Mouse (Mus musculus): ENCODE results near the gene Tbc1d21. TPM values are rescaled to one million over a fixed set of nuclear protein-coding genes. Genes with fewer than 3 reads are reported as not detected.

Gene Tbc1d21
- total RNA-seq, 2 experiments from 2014 or later, result not detected

- no peak for DNase-seq
Measured at GRCm38 (mm10) chr9:58341795-58342194, 28.5 kb downstream of the Tbc1d21 start.

GRCm38 (mm10) chr9:58336650-58337281 is 33.5 kb downstream of the Tbc1d21 start:
- DNase-seq, result no peak

- DNase-seq, result no peak
Measured at GRCm38 (mm10) chr9:58331276-58331675, 39.0 kb downstream of the Tbc1d21 start.

GRCm38 (mm10) chr9:58330293-58330692 is 40.0 kb downstream of the Tbc1d21 start:
- DNase-seq, result peak; percentile 58 to 60

GRCm38 (mm10) chr9:58327382-58327781 is 42.9 kb downstream of the Tbc1d21 start:
- DNase-seq, result no peak

- DNase-seq, result no peak
Measured at GRCm38 (mm10) chr9:58326477-58327180, 43.6 kb downstream of the Tbc1d21 start.

- no peak for DNase-seq
Measured at GRCm38 (mm10) chr9:58321681-58322080, 48.6 kb downstream of the Tbc1d21 start.

GRCm38 (mm10) chr9:58318317-58318716 is 51.9 kb downstream of the Tbc1d21 start:
- no peak for DNase-seq

GRCm38 (mm10) chr9:58317381-58317780 is 52.9 kb downstream of the Tbc1d21 start:
- DNase-seq, result no peak

GRCm38 (mm10) chr9:58316784-58317183 is 53.5 kb downstream of the Tbc1d21 start:
- DNase-seq, result no peak

- DNase-seq, result no peak
Measured at GRCm38 (mm10) chr9:58315850-58316249, 54.4 kb downstream of the Tbc1d21 start.

- DNase-seq, result peak in 1 of 2 experiments; percentile 34
Measured at GRCm38 (mm10) chr9:58314682-58315360, 55.4 kb downstream of the Tbc1d21 start.

- DNase-seq, result peak in 1 of 2 experiments; percentile 43
Measured at GRCm38 (mm10) chr9:58312944-58313359, 57.3 kb downstream of the Tbc1d21 start, which contains the start of gene Loxl1. Gene Loxl1, minus strand, starts transcription at chr9:58313186.

GRCm38 (mm10) chr9:58312196-58312943 is 57.9 kb downstream of the Tbc1d21 start:
- DNase-seq, result no peak

- no peak for DNase-seq
Measured at GRCm38 (mm10) chr9:58311191-58311910, 58.9 kb downstream of the Tbc1d21 start.

- no peak for DNase-seq
Measured at GRCm38 (mm10) chr9:58310043-58310660, 60.1 kb downstream of the Tbc1d21 start.

Other genes starting within 250 kb of the Tbc1d21 start
- gene Islr, start 166.1 kb downstream of the Tbc1d21 start, total RNA-seq (2021), result 10 to 100 TPM; 11.5 to 14.5 TPM
- 100 to 1,000 TPM; 134 to 145 TPM for gene Islr2, start 166.1 kb downstream of the Tbc1d21 start, total RNA-seq (2021)
- gene Pml, start 120.7 kb downstream of the Tbc1d21 start, total RNA-seq (2021), result 10 to 100 TPM; 12.8 to 15.4 TPM
- 10 to 100 TPM; 71.3 to 79.0 TPM for gene Stoml1, start 117.3 kb downstream of the Tbc1d21 start, total RNA-seq (2021)
- gene Loxl1, start 57.3 kb downstream of the Tbc1d21 start, total RNA-seq (2021), result 1 to 10 TPM; 3.5 to 3.9 TPM
- 100 to 1,000 TPM; 232 to 236 TPM for gene Insyn1, start 118.1 kb upstream of the Tbc1d21 start, total RNA-seq (2021)
- gene Cd276, start 185.0 kb upstream of the Tbc1d21 start, total RNA-seq (2021), result 1 to 10 TPM; 5.8 to 6.0 TPM
- gene Nptn, start 211.8 kb upstream of the Tbc1d21 start, total RNA-seq (2021), result 100 to 1,000 TPM; 825 to 896 TPM

Data from layer of hippocampus, postnatal 36 days (tissue).